Mouse (Mus musculus): ENCODE data around the gene Pdcd1lg2.

Pdcd1lg2 gene

DNA sequence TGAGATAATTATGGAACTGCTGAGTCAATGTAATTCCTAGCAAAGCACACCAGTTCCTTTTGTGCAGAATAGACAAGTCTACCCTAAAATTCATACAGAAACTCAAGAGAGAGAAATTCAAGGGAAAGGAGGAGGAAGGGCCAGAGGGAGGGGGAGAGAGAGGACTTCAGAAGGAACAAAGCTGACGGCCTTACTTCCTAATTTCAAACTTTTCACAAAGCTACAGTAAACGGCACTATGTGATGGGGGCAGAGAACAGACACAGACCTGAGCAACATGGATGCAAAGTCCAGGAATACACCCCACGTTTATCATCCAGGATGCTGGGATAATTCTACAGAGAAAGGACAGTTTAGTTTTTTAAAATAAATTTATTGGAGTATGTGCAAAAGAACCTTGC lies 8.8 kb downstream of the Pdcd1lg2 start:
- no peak for DNase-seq (ENCODE audit: low spot score)

- DNase-seq (ENCODE audit: low spot score), result no peak
These were observed 9.2 kb downstream of the Pdcd1lg2 start for GRCm38 (mm10) chr19:29419946-29420345.

GRCm38 (mm10) chr19:29420397-29420796 lies 9.7 kb downstream of the Pdcd1lg2 start:
- DNase-seq (ENCODE audit: low spot score), result no peak

DNA sequence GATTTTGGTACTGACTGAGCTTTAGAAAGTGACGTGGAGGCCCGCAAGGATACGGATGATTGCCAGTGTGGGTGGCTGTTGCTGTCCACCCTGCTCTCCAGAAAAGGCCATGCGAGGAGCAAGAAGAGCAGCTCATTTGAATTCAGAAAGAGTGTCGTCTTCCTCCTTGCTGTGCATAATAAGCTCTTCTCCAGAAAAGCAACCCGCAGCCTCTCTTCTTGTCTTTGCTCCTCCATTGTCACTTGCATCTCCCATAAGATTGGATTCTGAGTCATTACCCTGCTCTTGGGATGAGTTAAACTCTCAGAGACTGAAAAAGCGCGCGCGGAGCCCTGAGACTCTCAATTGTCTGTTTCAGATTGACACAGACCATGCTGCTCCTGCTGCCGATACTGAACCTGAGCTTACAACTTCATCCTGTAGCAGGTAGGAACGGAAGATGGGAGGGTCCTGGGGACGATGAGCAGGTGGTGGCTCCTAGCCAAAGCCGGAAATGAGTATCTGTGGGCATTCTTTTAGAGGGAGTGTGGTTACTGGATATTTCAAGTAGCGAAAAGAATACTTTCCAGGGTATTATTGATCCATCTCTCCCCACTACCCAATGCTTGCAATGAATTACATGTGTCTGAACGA lies 11.4 kb downstream of the Pdcd1lg2 start:
- DNase-seq (ENCODE audit: low spot score), result no peak

- no peak for DNase-seq (ENCODE audit: low spot score)
These were observed 12.1 kb downstream of the Pdcd1lg2 start for GRCm38 (mm10) chr19:29422796-29423195.

DNA sequence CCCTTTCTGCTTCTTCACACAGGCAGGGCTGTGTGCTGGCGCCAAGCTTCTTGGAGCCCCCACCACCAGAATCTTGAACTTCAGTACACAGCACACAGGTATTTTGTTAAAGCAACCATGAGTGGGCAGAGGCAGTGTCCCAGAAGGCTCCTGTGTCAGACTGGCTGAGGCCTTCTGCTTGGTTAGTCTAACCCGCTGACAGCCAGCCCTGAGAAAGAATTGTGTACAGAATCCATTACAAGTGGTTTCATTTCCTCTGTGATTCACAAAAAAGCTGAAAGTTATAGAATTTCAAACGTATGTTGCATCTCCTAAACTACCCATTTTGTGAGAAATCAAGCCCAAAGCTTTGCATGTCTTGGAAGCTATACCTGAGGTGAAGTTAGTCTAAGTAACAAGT lies 19.8 kb downstream of the Pdcd1lg2 start:
- DNase-seq (ENCODE audit: low spot score), result no peak

DNA sequence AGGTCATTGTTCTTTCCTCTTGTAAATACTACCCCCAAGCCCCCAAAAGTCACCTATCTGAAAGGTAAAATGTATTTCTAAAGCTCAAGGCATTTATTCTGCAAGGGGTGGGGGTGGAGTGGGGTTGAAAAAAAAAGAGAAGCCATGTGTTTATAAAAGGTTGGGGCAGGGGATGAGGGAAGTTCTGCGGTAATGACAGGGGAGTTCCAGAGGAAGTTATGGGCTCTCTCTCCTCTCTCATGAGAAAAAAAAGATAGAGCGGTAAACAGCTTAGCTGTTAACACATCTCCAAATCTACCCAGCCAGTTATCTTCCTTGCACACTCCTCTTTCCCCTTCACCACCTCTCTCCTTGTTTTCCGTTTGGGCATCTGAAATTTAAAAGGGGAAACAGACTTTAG lies 20.2 kb downstream of the Pdcd1lg2 start:
- peak; percentile 9 for DNase-seq (ENCODE audit: low spot score)

GRCm38 (mm10) chr19:29436793-29437479 lies 26.2 kb downstream of the Pdcd1lg2 start:
- DNase-seq (ENCODE audit: low spot score), result no peak

DNA sequence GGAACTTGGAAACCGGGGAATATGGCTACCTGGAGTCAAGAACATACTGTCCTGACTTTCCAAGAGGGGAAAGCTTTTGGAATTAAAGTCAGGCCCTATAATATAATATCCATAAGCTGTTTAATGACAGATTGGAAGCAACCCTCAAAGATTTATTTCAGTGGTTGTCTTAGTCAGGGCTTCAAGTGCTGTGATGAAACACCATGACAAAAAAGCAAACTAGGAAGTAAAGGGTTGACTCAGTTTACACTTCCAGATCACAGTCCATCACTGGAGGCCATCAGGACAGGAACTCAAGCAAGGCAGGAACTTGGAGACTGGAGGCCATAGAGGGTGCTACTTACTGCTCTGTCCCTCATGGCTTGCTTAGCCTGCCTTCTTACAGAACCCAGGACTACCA lies 27.1 kb downstream of the Pdcd1lg2 start:
- DNase-seq (ENCODE audit: low spot score), result no peak

DNA sequence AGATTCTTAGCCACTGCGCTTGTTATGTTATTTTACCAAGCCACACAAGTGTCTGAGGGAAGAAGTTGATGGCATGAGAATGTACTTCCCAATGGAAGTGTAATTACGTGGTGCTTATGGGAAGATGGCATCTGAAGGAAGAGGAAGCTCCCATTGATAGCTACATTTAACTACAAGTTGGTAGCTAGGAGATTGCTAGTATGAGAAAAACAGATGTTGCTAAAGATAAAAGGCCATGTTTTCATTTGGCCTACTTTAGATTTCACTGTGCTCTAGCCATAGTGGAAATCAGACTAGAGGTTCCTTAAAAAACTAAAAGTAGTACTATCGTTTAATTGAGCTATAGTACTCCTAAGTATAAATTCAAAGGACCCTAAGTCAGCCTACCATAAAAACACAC lies 28.5 kb downstream of the Pdcd1lg2 start:
- no peak for DNase-seq (ENCODE audit: low spot score)

- DNase-seq (ENCODE audit: low spot score), result no peak
These were observed 31.8 kb downstream of the Pdcd1lg2 start for GRCm38 (mm10) chr19:29442492-29442891.

DNA sequence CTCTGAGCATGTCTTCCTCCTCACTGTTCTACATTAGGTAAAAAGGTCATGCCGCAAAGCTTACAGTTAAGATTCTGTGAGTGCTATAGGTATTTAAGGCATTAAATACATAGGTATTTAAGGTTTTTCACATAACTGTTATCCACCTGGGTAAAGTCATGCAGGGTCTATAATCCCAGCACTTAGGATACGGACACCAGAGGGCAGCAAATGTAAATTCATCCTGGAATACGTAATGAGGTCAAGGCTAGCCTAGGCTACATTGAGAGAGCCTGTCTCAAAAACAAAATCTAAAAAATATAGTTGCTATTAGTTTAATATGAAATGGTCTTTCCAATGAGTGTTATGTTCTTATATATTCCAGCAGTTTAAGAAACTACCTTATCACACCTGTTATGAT lies 33.6 kb downstream of the Pdcd1lg2 start:
- DNase-seq (ENCODE audit: low spot score), result no peak

- DNase-seq (ENCODE audit: low spot score), result no peak
These were observed 37.7 kb downstream of the Pdcd1lg2 start for GRCm38 (mm10) chr19:29448373-29448772.

GRCm38 (mm10) chr19:29450376-29450775 lies 39.7 kb downstream of the Pdcd1lg2 start:
- DNase-seq (ENCODE audit: low spot score), result no peak

DNA sequence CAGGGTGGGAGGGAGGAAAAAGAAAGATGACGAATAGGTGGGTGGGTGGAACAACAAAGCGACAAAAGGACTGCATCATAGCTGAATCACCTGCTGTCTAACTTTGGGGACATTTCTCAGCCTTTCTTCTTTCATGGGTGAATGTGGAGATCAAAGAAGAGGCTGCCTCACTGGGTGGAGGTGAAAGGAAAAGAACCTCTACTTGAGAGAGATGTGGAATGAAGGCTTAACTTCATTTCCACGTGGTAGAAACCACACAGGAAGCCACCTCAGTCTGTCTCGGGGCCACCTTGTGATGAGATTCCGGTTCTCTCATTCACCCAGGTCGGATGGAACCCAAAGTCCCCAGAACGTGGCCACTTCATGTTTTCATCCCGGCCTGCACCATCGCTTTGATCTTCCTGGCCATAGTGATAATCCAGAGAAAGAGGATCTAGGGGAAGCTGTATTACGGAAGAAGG lies 43.5 kb downstream of the Pdcd1lg2 start:
- peak; percentile 39 for DNase-seq (ENCODE audit: low spot score)

- no peak for DNase-seq (ENCODE audit: low spot score)
These were observed 44.4 kb downstream of the Pdcd1lg2 start for GRCm38 (mm10) chr19:29455156-29455555.

- DNase-seq (ENCODE audit: low spot score), result no peak
These were observed 47.3 kb downstream of the Pdcd1lg2 start for GRCm38 (mm10) chr19:29457982-29458381.

DNA sequence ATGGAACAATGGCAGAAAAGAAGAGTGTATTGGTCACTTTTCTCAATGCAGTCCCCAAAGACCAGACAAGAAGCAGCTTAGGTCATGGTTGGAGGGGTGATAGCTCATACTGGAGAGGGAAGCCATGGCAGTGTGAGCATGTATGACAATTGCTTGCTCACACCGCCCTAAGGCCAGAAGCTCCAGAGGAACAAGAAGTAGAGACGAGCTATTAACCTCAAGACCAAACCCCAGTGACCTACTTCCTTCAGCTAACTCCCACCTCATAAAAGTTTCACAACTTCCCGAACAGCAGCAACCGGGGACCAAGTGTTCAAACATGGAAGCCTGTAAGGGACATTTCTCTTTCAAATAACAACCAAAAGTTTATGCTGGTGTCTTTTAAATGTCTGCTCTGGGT lies 51.7 kb downstream of the Pdcd1lg2 start:
- no peak for DNase-seq (ENCODE audit: low spot score)

- no peak for DNase-seq (ENCODE audit: low spot score)
These were observed 53.1 kb downstream of the Pdcd1lg2 start for GRCm38 (mm10) chr19:29463645-29464395.

DNA sequence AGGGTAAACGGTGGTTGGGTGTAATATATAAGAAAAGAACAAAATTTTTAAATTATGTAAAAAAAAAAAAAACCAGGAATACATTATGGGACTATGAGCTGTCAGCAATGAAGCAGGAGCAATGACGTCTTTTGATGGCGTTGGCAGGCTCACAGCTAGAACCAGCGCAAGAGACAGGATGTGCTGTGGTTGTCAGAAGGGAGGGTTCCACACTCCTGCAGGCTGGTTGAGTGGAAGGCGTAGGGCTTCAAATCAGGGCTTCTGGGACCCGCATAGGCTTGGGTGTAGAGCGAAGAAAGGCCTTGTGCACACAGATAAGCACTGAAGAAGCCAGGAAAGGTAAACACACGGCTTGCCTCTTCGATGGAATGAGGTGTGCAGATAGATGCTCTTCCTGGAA lies 56.1 kb downstream of the Pdcd1lg2 start:
- no peak for DNase-seq (ENCODE audit: low spot score)

DNA sequence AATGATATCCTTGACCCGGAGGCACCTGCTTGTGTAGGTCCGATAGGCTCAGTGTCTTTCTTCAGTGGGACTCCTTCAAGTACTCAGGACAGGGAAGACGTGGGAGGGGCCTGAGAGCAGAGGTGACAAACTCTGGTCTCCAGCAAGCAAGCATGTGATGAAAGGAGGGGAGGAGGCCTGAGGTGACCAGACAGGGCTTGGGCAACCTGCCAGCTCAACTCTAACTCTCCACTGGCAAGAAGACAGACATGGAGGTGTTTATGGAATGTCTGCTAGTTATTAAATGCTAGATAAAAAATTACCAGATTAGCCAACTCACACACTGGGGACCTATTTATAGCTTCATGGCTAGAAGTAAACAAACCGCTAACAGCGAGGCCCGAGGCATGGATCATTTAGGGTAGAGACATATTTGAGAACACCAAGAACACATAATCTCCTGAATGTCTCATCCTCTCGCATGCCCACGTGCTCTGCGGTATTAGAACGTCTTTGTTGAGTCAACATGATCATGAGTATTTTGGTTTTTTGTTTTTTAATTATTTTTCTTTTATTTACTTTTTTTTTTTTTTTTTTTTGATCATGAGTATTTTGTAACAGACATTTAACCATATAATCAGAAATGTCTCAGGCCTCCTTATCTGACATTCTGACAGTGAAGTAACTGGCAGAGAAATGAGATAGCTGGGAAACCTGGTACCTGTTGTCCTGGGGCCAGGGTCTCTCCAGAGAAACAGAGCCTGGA lies 58.4 kb downstream of the Pdcd1lg2 start:
- no peak for DNase-seq (ENCODE audit: low spot score)

DNA sequence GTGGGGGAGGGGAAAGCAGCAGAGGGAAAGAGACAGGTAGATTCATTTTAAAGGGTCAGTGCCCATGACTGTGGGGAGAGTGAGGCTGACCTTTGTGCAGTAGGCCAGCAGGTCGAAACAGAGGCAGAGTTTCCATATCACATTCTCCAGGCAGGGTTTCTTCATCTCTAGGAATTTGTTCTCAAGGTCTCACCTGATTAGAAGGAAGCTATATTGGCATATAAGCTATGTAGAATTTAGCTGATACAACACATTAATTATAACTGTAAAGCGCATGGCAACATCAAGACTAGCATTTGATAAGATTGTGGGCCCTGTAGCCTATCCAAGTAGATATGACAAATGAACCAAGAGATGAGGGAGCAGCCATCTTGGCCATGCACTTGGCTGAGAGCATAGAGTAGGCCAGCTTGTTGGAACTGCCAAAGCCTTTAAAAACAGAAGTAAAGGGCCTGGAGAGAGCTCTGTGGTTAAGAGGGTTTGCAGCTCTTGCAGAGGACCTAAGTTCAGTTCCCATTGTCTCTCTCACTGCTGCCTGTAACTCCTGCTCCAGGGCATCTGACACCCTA lies 59.1 kb downstream of the Pdcd1lg2 start:
- no peak for DNase-seq (ENCODE audit: low spot score)
